In genomic region chr16:54047836-54048235, GRCm38 (mm10) we compare ENCODE assay signal across 16 mouse cellular contexts.
"Had no signal": no experiment of that assay in that cellular context is flagged by ENCODE, and none has a peak within 500 bp of the region (broad histone marks: within the 10 kb centered on the region; RNA-seq: fewer than 3 reads in every experiment).

No protein-coding gene starts in this region.

- H3K9ac ChIP-seq: neural tube, embryonic 13.5 days; neural tube, embryonic 15.5 days; stomach, embryonic 15.5 days had no signal

- DNase-seq: retina, postnatal 1 day; right cerebral cortex, adult 18-20 months; right cerebral cortex, postnatal 14 days; right cerebral cortex, postnatal 25 days; right cerebral cortex, postnatal 4 days; spleen, adult 18-20 months; thymus, adult 18-20 months; thymus, adult 2 months; thymus, postnatal 14 days; thymus, postnatal 25 days; thymus, postnatal 36 days; thymus, postnatal 4 days had no signal

- H3K36me3 ChIP-seq: neural tube, embryonic 13.5 days; neural tube, embryonic 15.5 days; stomach, embryonic 15.5 days had no signal

- H3K4me3 ChIP-seq: neural tube, embryonic 13.5 days; neural tube, embryonic 15.5 days; stomach, embryonic 15.5 days had no signal

- H3K4me2 ChIP-seq: neural tube, embryonic 13.5 days; neural tube, embryonic 15.5 days; stomach, embryonic 15.5 days had no signal

- H3K27ac ChIP-seq: neural tube, embryonic 13.5 days; neural tube, embryonic 15.5 days; stomach, embryonic 15.5 days; stomach, postnatal 0 days had no signal

- H3K4me1 ChIP-seq: neural tube, embryonic 13.5 days; neural tube, embryonic 15.5 days; stomach, embryonic 15.5 days had no signal

- H3K27me3 ChIP-seq: neural tube, embryonic 13.5 days; neural tube, embryonic 15.5 days; stomach, embryonic 15.5 days had no signal

- H3K9me3 ChIP-seq: neural tube, embryonic 13.5 days; neural tube, embryonic 15.5 days; stomach, embryonic 15.5 days had no signal
